Mouse (Mus musculus): ENCODE measurements around the gene Pibf1.

DNA sequence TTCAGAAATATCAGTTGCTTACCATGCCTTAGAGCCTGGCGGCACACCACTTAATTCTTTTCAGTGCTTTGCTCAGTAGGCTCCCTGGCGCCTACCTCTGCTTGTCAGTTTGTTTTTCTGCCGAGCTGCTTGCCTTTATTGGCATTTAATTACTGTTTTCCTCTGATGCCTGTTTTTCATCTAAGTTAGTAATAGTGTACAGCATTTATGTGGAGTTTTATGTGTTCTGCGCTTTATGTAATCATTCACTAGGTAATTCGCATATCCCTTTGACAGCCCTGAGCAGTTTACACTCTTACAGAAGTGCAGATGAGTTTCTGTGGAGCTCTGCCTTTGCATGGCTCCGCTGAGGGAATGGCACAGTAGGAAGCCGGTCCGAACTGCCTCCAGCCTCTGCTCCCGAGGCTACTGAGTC lies 120.5 kb downstream of the Pibf1 start:
- no peak for TF ChIP-seq CTCF (IDR thresholded peaks at IDR 0.05; ENCODE audit: low read depth)
- no peak for TF ChIP-seq EP300 (optimal IDR thresholded peaks at IDR 0.05)
